In the genomic region with DNA sequence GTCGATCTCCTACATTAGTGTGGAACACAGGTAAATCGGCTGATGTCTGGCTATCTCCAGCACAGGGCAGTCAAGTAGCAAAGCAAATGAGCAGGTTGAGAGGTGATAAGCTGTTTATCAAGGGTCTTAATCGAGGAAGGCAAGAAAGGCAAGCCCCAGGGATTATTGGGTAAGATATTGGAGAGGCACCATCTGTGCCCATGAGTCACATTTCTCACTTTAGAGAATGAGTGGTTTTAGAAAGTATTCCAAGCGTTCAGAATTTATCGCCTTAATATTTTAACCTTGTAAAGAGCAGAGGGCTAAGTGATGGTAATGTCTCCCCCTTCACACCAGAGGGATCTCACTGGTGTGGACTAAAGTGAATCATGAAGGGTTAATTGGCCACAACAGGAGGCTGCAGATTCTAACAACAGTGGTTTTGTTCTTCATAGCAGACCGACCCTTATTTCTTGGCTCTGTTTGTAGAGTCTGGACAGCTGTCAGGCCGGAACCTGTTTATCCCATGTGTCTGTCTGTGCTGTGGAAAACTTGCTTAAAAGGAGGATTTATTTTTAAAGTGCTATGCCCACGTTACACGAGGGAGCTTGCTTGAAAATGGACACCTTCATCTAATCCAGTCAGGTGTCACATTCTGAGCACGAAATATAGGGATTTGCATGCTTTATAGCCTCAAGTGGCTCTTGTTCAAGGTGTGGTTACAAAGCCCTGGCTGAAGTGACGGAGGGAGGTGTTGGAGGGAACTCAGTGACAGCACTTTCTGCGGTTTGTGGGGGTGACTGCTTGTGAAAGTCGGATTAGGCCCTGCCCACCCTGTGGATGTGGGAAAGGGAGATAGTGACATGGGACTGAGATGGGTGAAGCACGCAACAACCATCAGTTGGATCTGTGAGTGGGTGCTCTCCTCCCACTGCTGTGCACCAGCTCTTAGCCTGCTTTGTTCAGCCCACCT, we compare ENCODE assay signal across 8 mouse cellular contexts. TPM values are rescaled to one million over a fixed set of nuclear protein-coding genes. Genes with fewer than 3 reads are reported as not detected.
DNase-seq lines count a peak whose midpoint lies in the region; TF ChIP-seq lines count a peak whose summit lies in the region.

No protein-coding gene starts in this region.

- H3K9me3 ChIP-seq in erythroblast, embryonic 14.5 days (ENCODE audit: control insufficient read depth, low read length): no peaks in the 10 kb centered on the region

- TF ChIP-seq POLR2A in lung, adult 2 months (IDR thresholded peaks at IDR 0.05; ENCODE audit: borderline replicate concordance, extremely low read depth, low read depth, low read length): no peak

- no peak overlapping the region for H3ac ChIP-seq in C2C12 (ENCODE audit: control insufficient read depth, insufficient read length, low read depth)

- no peak for TF ChIP-seq CTCF in gastrocnemius, adult 2 months (IDR thresholded peaks at IDR 0.05)
- TF ChIP-seq CTCF in C2C12 (IDR thresholded peaks at IDR 0.05; ENCODE audit: control insufficient read depth, insufficient read depth, insufficient read length): no peak
- TF ChIP-seq CTCF in lung, adult 2 months (IDR thresholded peaks at IDR 0.05; ENCODE audit: insufficient read depth, low read length): no peak

- DNase-seq in gastrocnemius, adult 2 months: no peak
- no peak for DNase-seq in gastrocnemius, postnatal 10 days
- peak; percentile 44 for DNase-seq in lung, adult 2 months
- DNase-seq in thymus, adult 18-20 months: no peak
- DNase-seq in ovary, postnatal 14 days (ENCODE audit: low spot score): no peak
- DNase-seq in ovary, adult 18-20 months (ENCODE audit: low spot score): no peak

- no peaks in the 10 kb centered on the region for H3K36me3 ChIP-seq in C2C12 (ENCODE audit: control insufficient read depth, insufficient read depth)
- H3K36me3 ChIP-seq in erythroblast, embryonic 14.5 days (ENCODE audit: control insufficient read depth): peaks cover 96% of the 10 kb centered on the region

- H3K79me2 ChIP-seq in C2C12 (ENCODE audit: control insufficient read depth, insufficient read depth): peaks cover 10% of the 10 kb centered on the region

- no peak overlapping the region for H3K4me3 ChIP-seq in gastrocnemius, adult 2 months
- no peak overlapping the region for H3K4me3 ChIP-seq in C2C12 (ENCODE audit: insufficient read depth, poor library complexity, severe bottlenecking)
- H3K4me3 ChIP-seq in erythroblast, embryonic 14.5 days (replicated peaks): peak overlapping the region; percentile 55
- no peak overlapping the region for H3K4me3 ChIP-seq in lung, adult 2 months (replicated peaks; ENCODE audit: extremely low read depth, low read depth, low read length)

- H3K27me3 ChIP-seq in C2C12 (ENCODE audit: control insufficient read depth, insufficient read depth, insufficient read length): no peaks in the 10 kb centered on the region
- H3K27me3 ChIP-seq in erythroblast, embryonic 14.5 days (ENCODE audit: control insufficient read depth): no peaks in the 10 kb centered on the region

- no peaks in the 10 kb centered on the region for H3K79me3 ChIP-seq in C2C12 (ENCODE audit: low read depth)

- peak overlapping the region; percentile 65 for H3K27ac ChIP-seq in gastrocnemius, adult 2 months

- peaks cover 91% of the 10 kb centered on the region for H3K4me1 ChIP-seq in erythroblast, embryonic 14.5 days (ENCODE audit: control insufficient read depth)
- H3K4me1 ChIP-seq in lung, adult 2 months (ENCODE audit: control insufficient read depth, insufficient read depth, low read length): peaks cover 13% of the 10 kb centered on the region

- intact Hi-C loops in gastrocnemius, adult 2 months (cut with DNase I): no loop called here

- WGBS in lung, adult 2 months: 45% methylated on average over 14 of the region's 14 CpGs

TF ChIP-seq in C2C12, 6 proteins besides CTCF, POLR2A, EP300 and RAD21:
- TF ChIP-seq USF1 (IDR thresholded peaks at IDR 0.05; ENCODE audit: low read depth): no peak
- TF ChIP-seq FOSL1 (IDR thresholded peaks at IDR 0.05; ENCODE audit: insufficient read depth, low read length, poor library complexity, severe bottlenecking): no peak
- TF ChIP-seq MYOD1 (IDR thresholded peaks at IDR 0.05; ENCODE audit: control insufficient read depth, insufficient read length, low read depth): peak; percentile 76
- TF ChIP-seq MYOG (IDR thresholded peaks at IDR 0.05; ENCODE audit: control insufficient read depth, extremely low read depth, insufficient read length): no peak
- TF ChIP-seq CEBPB (IDR thresholded peaks at IDR 0.05; ENCODE audit: low read depth): peak; percentile 59
- peak; percentile 17 for TF ChIP-seq MAX (IDR thresholded peaks at IDR 0.05)

RNA-seq across cellular contexts. Expression of gene St3gal5, which starts 11.8 kb away (rescaled TPM):
- total RNA-seq in gastrocnemius, adult 2 months (2021): 100 to 1,000 TPM in 1 of 2 experiments, 10 to 100 TPM in 1; 98.0 to 105 TPM
- total RNA-seq in gastrocnemius, postnatal 10 days (2021): 100 to 1,000 TPM in 1 of 2 experiments, 10 to 100 TPM in 1; 84.7 to 105 TPM
- 27.6 TPM for polyA plus RNA-seq in C2C12 (2012; fragmentation: generic; extraction: Trizol)
- polyA plus RNA-seq in erythroblast, embryonic 14.5 days (2012): 56.8 and 56.9 TPM in 2 replicates
- polyA plus RNA-seq in lung, adult 2 months (2012; rRNA removed): 26.7 and 28.3 TPM in 2 replicates
